Mouse (Mus musculus): Measurements from ENCODE around the gene Ddx17.

Ddx17 gene

GRCm38 (mm10) chr15:79546410-79547288 is at the start of gene Ddx17:
Ddx17 (minus strand) TSS chr15:79546741.
- CTCF ChIA-PET: interaction anchor here in 3 of 4 experiments (0.5 to 1.8 kb wide), 13 partner anchors 15 to 678 kb away, joined by 3 to 6 read pairs (median 3); partner anchors contain the start of genes Cby1 (in 1 of the 3) and Fam227a (in 1 of the 3)

GRCm38 (mm10) chr15:79581581-79581980 is 35.0 kb upstream of the Ddx17 start:
- POLR2A ChIA-PET: interaction anchor here in 1 of 4 experiments (1.9 kb wide), 1 partner anchor 23 kb away, joined by 6 read pairs; the partner anchor contains the start of gene Dmc1
- CTCF ChIA-PET: no interaction called here

More at GRCm38 (mm10) chr15:79546410-79547288, at the start of gene Ddx17:
- POLR2A ChIA-PET: interaction anchor here (0.5 to 7.8 kb wide), 142 partner anchors 9 to 1920 kb away, joined by 3 to 190 read pairs (median 4); partner anchors contain the start of genes Dmc1 (in 3 of the 4), Fam227a (in 3 of the 4), Atf4 (in 2 of the 4) and Cby1 (in 2 of the 4)

- ChIA-PET CTCF (interaction anchor here in 2 of 4 experiments (0.6 to 0.7 kb wide), 3 partner anchors 94 to 515 kb away, joined by 3 to 5 read pairs (median 3); no protein-coding TSS in a partner anchor), POLR2A (interaction anchor here in 1 of 4 experiments (0.8 to 1.3 kb wide), 3 partner anchors 10 to 31 kb away, joined by 4 read pairs; partner anchors contain the start of gene Ddx17)
Measured at GRCm38 (mm10) chr15:79577671-79578426, 31.3 kb upstream of the Ddx17 start.

GRCm38 (mm10) chr15:79576947-79577346 is 30.4 kb upstream of the Ddx17 start:
- POLR2A ChIA-PET: interaction anchor here in 1 of 4 experiments (1.1 kb wide), 1 partner anchor 8 kb away, joined by 3 read pairs; no protein-coding TSS in a partner anchor
- CTCF ChIA-PET: interaction anchor here in 1 of 4 experiments (0.5 kb wide), 1 partner anchor 9 kb away, joined by 3 read pairs; no protein-coding TSS in a partner anchor

- CTCF ChIA-PET: no interaction called here
- POLR2A ChIA-PET: interaction anchor here in 1 of 4 experiments (1.0 to 1.4 kb wide), 3 partner anchors 9 to 14 kb away, joined by 3 to 4 read pairs (median 3); no protein-coding TSS in a partner anchor
Measured at GRCm38 (mm10) chr15:79575543-79576222, 29.1 kb upstream of the Ddx17 start.

GRCm38 (mm10) chr15:79562417-79562816 is 15.9 kb upstream of the Ddx17 start:
- POLR2A ChIA-PET: interaction anchor here in 3 of 4 experiments (0.6 to 4.7 kb wide), 14 partner anchors 9 to 116 kb away, joined by 3 to 34 read pairs (median 3); partner anchors contain the start of genes Dmc1 (in 3 of the 3) and Ddx17 (in 2 of the 3)
- CTCF ChIA-PET: interaction anchor here in 3 of 4 experiments (0.9 to 1.3 kb wide), 3 partner anchors 16 to 97 kb away, joined by 3 to 4 read pairs (median 3); partner anchors contain the start of genes Cby1 (in 1 of the 3), Ddx17 (in 1 of the 3) and Fam227a (in 1 of the 3)

- POLR2A ChIA-PET: interaction anchor here in 3 of 4 experiments (0.7 to 2.7 kb wide), 7 partner anchors 10 to 99 kb away, joined by 3 to 21 read pairs (median 4); partner anchors contain the start of genes Ddx17 (in 3 of the 3), Cby1 (in 1 of the 3), Fam227a (in 1 of the 3) and Kdelr3 (in 1 of the 3)
- CTCF ChIA-PET: interaction anchor here in 2 of 4 experiments (0.6 to 0.9 kb wide), 2 partner anchors 91 to 472 kb away, joined by 4 to 5 read pairs; no protein-coding TSS in a partner anchor
Measured at GRCm38 (mm10) chr15:79559649-79560048, 13.1 kb upstream of the Ddx17 start.

GRCm38 (mm10) chr15:79552566-79552965 is 6.0 kb upstream of the Ddx17 start:
- POLR2A ChIA-PET: interaction anchor here in 3 of 4 experiments (0.6 to 2.2 kb wide), 7 partner anchors 9 to 479 kb away, joined by 3 to 7 read pairs (median 4); no protein-coding TSS in a partner anchor

GRCm38 (mm10) chr15:79548226-79548625 is 1.7 kb upstream of the Ddx17 start:
- CTCF ChIA-PET: interaction anchor here in 2 of 4 experiments (0.6 to 1.2 kb wide), 2 partner anchors 13 to 71 kb away, joined by 3 to 7 read pairs; no protein-coding TSS in a partner anchor
- POLR2A ChIA-PET: interaction anchor here in 2 of 4 experiments (0.6 to 7.8 kb wide), 12 partner anchors 15 to 56 kb away, joined by 3 to 190 read pairs (median 20); partner anchors contain the start of genes Kdelr3 (in 2 of the 2) and Dmc1 (in 1 of the 2)

More at GRCm38 (mm10) chr15:79552566-79552965, 6.0 kb upstream of the Ddx17 start:
- CTCF ChIA-PET: interaction anchor here in 1 of 4 experiments (0.6 to 0.7 kb wide), 2 partner anchors 8 to 16 kb away, joined by 3 to 5 read pairs; no protein-coding TSS in a partner anchor

- ChIA-PET POLR2A (interaction anchor here (0.6 to 7.8 kb wide), 82 partner anchors 8 to 1919 kb away, joined by 3 to 190 read pairs (median 4); partner anchors contain the start of genes Dmc1 (in 3 of the 4), Cby1 (in 2 of the 4), Fam227a (in 2 of the 4) and Josd1 (in 2 of the 4)), CTCF (interaction anchor here in 3 of 4 experiments (0.6 to 1.8 kb wide), 10 partner anchors 14 to 678 kb away, joined by 3 to 7 read pairs (median 4); partner anchors contain the start of genes Cby1 (in 1 of the 3) and Fam227a (in 1 of the 3))
Measured at GRCm38 (mm10) chr15:79547289-79547820, 814 bp upstream of the Ddx17 start.

GRCm38 (mm10) chr15:79545921-79546399 is 581 bp downstream of the Ddx17 start:
- ChIA-PET CTCF (interaction anchor here in 2 of 4 experiments (0.5 to 1.8 kb wide), 13 partner anchors 16 to 679 kb away, joined by 3 to 6 read pairs (median 3); partner anchors contain the start of genes Cby1 (in 1 of the 2) and Fam227a (in 1 of the 2)), POLR2A (interaction anchor here (0.5 to 7.8 kb wide), 135 partner anchors 9 to 1514 kb away, joined by 3 to 190 read pairs (median 4); partner anchors contain the start of genes Dmc1 (in 3 of the 4), Fam227a (in 3 of the 4), Atf4 (in 2 of the 4) and Cby1 (in 2 of the 4))

- ChIA-PET CTCF (interaction anchor here in 1 of 4 experiments (0.6 to 1.5 kb wide), 3 partner anchors 15 to 113 kb away, joined by 3 to 4 read pairs (median 4); partner anchors contain the start of genes Cby1 and Fam227a), POLR2A (interaction anchor here in 3 of 4 experiments (0.6 to 7.8 kb wide), 43 partner anchors 9 to 688 kb away, joined by 3 to 190 read pairs (median 5); partner anchors contain the start of genes Dmc1 (in 3 of the 3), Kdelr3 (in 2 of the 3), Cby1 (in 1 of the 3) and Csnk1e (in 1 of the 3))
Measured at GRCm38 (mm10) chr15:79545496-79545895, 1.0 kb downstream of the Ddx17 start.

- ChIA-PET CTCF (interaction anchor here in 1 of 4 experiments (0.5 kb wide), 1 partner anchor 80 kb away, joined by 3 read pairs; no protein-coding TSS in a partner anchor), POLR2A (interaction anchor here in 3 of 4 experiments (0.6 to 7.8 kb wide), 14 partner anchors 9 to 1965 kb away, joined by 3 to 190 read pairs (median 6); partner anchors contain the start of genes Cby1 (in 1 of the 3), Dmc1 (in 1 of the 3), Fam227a (in 1 of the 3) and Kdelr3 (in 1 of the 3))
Measured at GRCm38 (mm10) chr15:79543968-79544367, 2.6 kb downstream of the Ddx17 start.

- ChIA-PET POLR2A (interaction anchor here in 3 of 4 experiments (0.7 to 14.8 kb wide), 7 partner anchors 11 to 140 kb away, joined by 3 to 190 read pairs (median 5); partner anchors contain the start of gene Ddx17 (in 3 of the 3)), CTCF (no interaction called here)
Measured at GRCm38 (mm10) chr15:79533796-79534195, 12.7 kb downstream of the Ddx17 start.

- POLR2A ChIA-PET: interaction anchor here (0.5 to 14.8 kb wide), 29 partner anchors 8 to 598 kb away, joined by 3 to 190 read pairs (median 4); partner anchors contain the start of genes Ddx17 (in 3 of the 4), Kdelr3 (in 3 of the 4), Kcnj4 (in 2 of the 4) and Gtpbp1 (in 1 of the 4)
Measured at GRCm38 (mm10) chr15:79529935-79530334, 16.6 kb downstream of the Ddx17 start.

More at GRCm38 (mm10) chr15:79529935-79530334, 16.6 kb downstream of the Ddx17 start:
- CTCF ChIA-PET: interaction anchor here in 2 of 4 experiments (0.6 to 1.2 kb wide), 4 partner anchors 15 to 585 kb away, joined by 3 to 6 read pairs (median 5); partner anchors contain the start of gene Ddx17 (in 1 of the 2)

All from embryonic stem cell, embryonic (primary cell).